Mouse (Mus musculus) neural tube, postnatal 0 days (tissue): ENCODE data around the gene Vmn2r20. TPM values are rescaled to one million over a fixed set of nuclear protein-coding genes. Genes with fewer than 3 reads are reported as not detected.

Experiments used
- polyA plus RNA-seq: library from polyadenylated mRNA; unstranded; fragments of >200 nt; fragmentation: Nextera tagmentation; extraction: Ambion mirVana; gene quantifications from 2 replicates; pipeline ENCODE4 v1.2.1, GENCODE M21; 2015

Vmn2r20 gene
- polyA plus RNA-seq, result not detected in 2 replicates

GRCm38 (mm10) chr6:123418016-123418415 is at the start of gene Vmn2r20:
TSS of gene Vmn2r20 (minus strand) at chr6:123418116.

Other genes with a start within 250 kb of the Vmn2r20 start
- not detected in 2 replicates for gene Clec4b2, start 245.2 kb downstream of the Vmn2r20 start, polyA plus RNA-seq
- gene Clec4n, start 188.3 kb downstream of the Vmn2r20 start, polyA plus RNA-seq, result 1.2 and 2.6 TPM in 2 replicates
- 0.34 TPM in 1 of 2 replicates, not detected in the other for gene Clec4d, start 156.0 kb downstream of the Vmn2r20 start, polyA plus RNA-seq
- gene Clec4e, start 128.2 kb downstream of the Vmn2r20 start, polyA plus RNA-seq, result not detected in 2 replicates
- not detected in 2 replicates for gene Vmn2r19, start 109.8 kb downstream of the Vmn2r20 start, polyA plus RNA-seq
- gene Vmn2r21, start 115.3 kb upstream of the Vmn2r20 start, polyA plus RNA-seq, result not detected in 2 replicates
- gene Vmn2r22, start 232.6 kb upstream of the Vmn2r20 start, polyA plus RNA-seq, result not detected in 2 replicates